Mouse (Mus musculus) forebrain, embryonic 10.5 days (tissue): Measurements from ENCODE around the gene Far2. TPM values are rescaled to one million over a fixed set of nuclear protein-coding genes. Genes with fewer than 3 reads are reported as not detected.
A peak's percentile ranks its signal among the peaks of the same experiment; 100 is the strongest.
"Not testable (repeated sequence)": the region's sequence is repeated elsewhere in the genome, so short reads cannot be mapped to it uniquely, and the experiment has no call there.

Experiments
- DNase-seq: peaks from one replicate; pipeline ENCODE4 v3.0.0-alpha.2; 2017; ENCODE audit warnings: low spot score; ENCODE audit errors: extremely low spot score
- H3K27ac ChIP-seq: fragments of 300-500 bp; sonication (generic); 2 replicates; pipeline ENCODE4 v1.5.1; 2016; ENCODE audit warnings: mild to moderate bottlenecking
- H3K27me3 ChIP-seq: fragments of 300-500 bp; sonication (generic); 2 replicates; pipeline ENCODE4 v1.6.1; 2016; ENCODE audit warnings: mild to moderate bottlenecking; ENCODE audit not compliant: poor library complexity, severe bottlenecking
- H3K36me3 ChIP-seq: fragments of 300-500 bp; sonication (generic); replicated peaks from 2 replicates; pipeline ENCODE4 v1.6.1; 2016; ENCODE audit warnings: mild to moderate bottlenecking, moderate library complexity
- H3K4me1 ChIP-seq: fragments of 300-500 bp; sonication (generic); 2 replicates; pipeline ENCODE4 v1.6.1; 2016
- H3K4me3 ChIP-seq: fragments of 300-500 bp; sonication (generic); 2 replicates; pipeline ENCODE4 v1.5.1; 2016; ENCODE audit warnings: mild to moderate bottlenecking, moderate library complexity
- H3K9me3 ChIP-seq: fragments of 300-500 bp; sonication (generic); 2 replicates; pipeline ENCODE4 v1.6.1; 2016; ENCODE audit warnings: mild to moderate bottlenecking, moderate library complexity
- WGBS: fragments of 180-500 bp; shearing (Covaris S2); methylation state at CpG from one replicate; pipeline ENCODE4 v1.1.7; 2016; 5-methylcytosine and 5-hydroxymethylcytosine counted together
- polyA plus RNA-seq: library from polyadenylated mRNA; unstranded; fragments of >200 nt; fragmentation: Nextera tagmentation; extraction: Ambion mirVana; gene quantifications from 2 replicates; pipeline ENCODE4 v1.2.1, GENCODE M21; 2016

The Far2 gene
- polyA plus RNA-seq, 1 experiment from 2014 or later = 1.9 TPM

- H3K4me1 ChIP-seq = peaks cover 18% of the 10 kb centered on the region
- no peak overlapping the region for H3K4me3 ChIP-seq
- no peaks in the 10 kb centered on the region for H3K9me3 ChIP-seq
- no peak for DNase-seq
- no peaks in the 10 kb centered on the region for H3K27me3 ChIP-seq
- H3K36me3 ChIP-seq = no peaks in the 10 kb centered on the region
- no peak overlapping the region for H3K27ac ChIP-seq
These were observed 86.5 kb downstream of the Far2 start for GRCm38 (mm10) chr6:148133536-148133935.

GRCm38 (mm10) chr6:148135769-148136382 is 88.8 kb downstream of the Far2 start:
- Histone ChIP-seq H3K4me3 (no peak overlapping the region), H3K27ac (no peak overlapping the region), H3K27me3 (no peaks in the 10 kb centered on the region), H3K36me3 (no peaks in the 10 kb centered on the region), H3K9me3 (no peaks in the 10 kb centered on the region), H3K4me1 (peaks cover 18% of the 10 kb centered on the region)
- 28% methylated on average over 9 of the region's 9 CpGs for WGBS
- peak; percentile 63 for DNase-seq

- no peak overlapping the region for H3K4me3 ChIP-seq
- H3K4me1 ChIP-seq = no peaks in the 10 kb centered on the region
- H3K27ac ChIP-seq = no peak overlapping the region
- H3K9me3 ChIP-seq = 0 out of 2 replicates have a peak, but pooled peaks cover 4% of the 10 kb centered on the region
- no peak for DNase-seq
- WGBS = 89% methylated on average over 6 of the region's 6 CpGs
- H3K27me3 ChIP-seq = no peaks in the 10 kb centered on the region
- no peaks in the 10 kb centered on the region for H3K36me3 ChIP-seq
These were observed 92.4 kb downstream of the Far2 start for GRCm38 (mm10) chr6:148139288-148139995.

- 0 out of 2 replicates have a peak, but pooled peaks cover 4% of the 10 kb centered on the region for H3K9me3 ChIP-seq
- 83% methylated on average over 5 of the region's 5 CpGs for WGBS
- H3K4me1 ChIP-seq = no peaks in the 10 kb centered on the region
- H3K27ac ChIP-seq = no peak overlapping the region
- H3K27me3 ChIP-seq = no peaks in the 10 kb centered on the region
- H3K36me3 ChIP-seq = no peaks in the 10 kb centered on the region
- DNase-seq = no peak
- H3K4me3 ChIP-seq = no peak overlapping the region
These were observed 94.8 kb downstream of the Far2 start for GRCm38 (mm10) chr6:148141874-148142273.

GRCm38 (mm10) chr6:148142421-148142820 is 95.4 kb downstream of the Far2 start:
- Histone ChIP-seq H3K9me3 (0 out of 2 replicates have a peak, but pooled peaks cover 4% of the 10 kb centered on the region), H3K4me1 (no peaks in the 10 kb centered on the region), H3K36me3 (no peaks in the 10 kb centered on the region), H3K27me3 (no peaks in the 10 kb centered on the region), H3K27ac (no peak overlapping the region), H3K4me3 (no peak overlapping the region)
- WGBS = 89% methylated on average over 1 of the region's 1 CpGs
- no peak for DNase-seq

GRCm38 (mm10) chr6:148152305-148152704 is 105.2 kb downstream of the Far2 start:
- not testable (repeated sequence) for H3K36me3 ChIP-seq, H3K27ac ChIP-seq, DNase-seq, H3K9me3 ChIP-seq, H3K27me3 ChIP-seq, H3K4me1 ChIP-seq, H3K4me3 ChIP-seq
- 59% methylated on average over 4 of the region's 4 CpGs for WGBS

GRCm38 (mm10) chr6:148172904-148173303 is 125.8 kb downstream of the Far2 start:
- no peak overlapping the region for H3K27ac ChIP-seq
- WGBS = 92% methylated on average over 3 of the region's 3 CpGs
- no peaks in the 10 kb centered on the region for H3K4me1 ChIP-seq
- no peaks in the 10 kb centered on the region for H3K36me3 ChIP-seq
- H3K4me3 ChIP-seq = no peak overlapping the region
- peaks cover 3% of the 10 kb centered on the region; the same call in 1 of the 2 replicates for H3K9me3 ChIP-seq
- no peaks in the 10 kb centered on the region for H3K27me3 ChIP-seq
- no peak for DNase-seq

- no peaks in the 10 kb centered on the region for H3K27me3 ChIP-seq
- WGBS = 91% methylated on average over 1 of the region's 1 CpGs
- no peaks in the 10 kb centered on the region for H3K4me1 ChIP-seq
- H3K36me3 ChIP-seq = peaks cover 98% of the 10 kb centered on the region
- H3K9me3 ChIP-seq = no peaks in the 10 kb centered on the region
- DNase-seq = no peak
- no peak overlapping the region for H3K4me3 ChIP-seq
- H3K27ac ChIP-seq = no peak overlapping the region
These were observed 138.6 kb downstream of the Far2 start for GRCm38 (mm10) chr6:148185694-148186093.

GRCm38 (mm10) chr6:148193972-148194701 is 147.1 kb downstream of the Far2 start:
- peaks cover 90% of the 10 kb centered on the region for H3K36me3 ChIP-seq
- H3K4me3 ChIP-seq = no peak overlapping the region
- 93% methylated on average over 6 of the region's 6 CpGs for WGBS
- H3K4me1 ChIP-seq = no peaks in the 10 kb centered on the region
- DNase-seq = no peak
- H3K27ac ChIP-seq = no peak overlapping the region
- no peaks in the 10 kb centered on the region for H3K27me3 ChIP-seq
- no peaks in the 10 kb centered on the region for H3K9me3 ChIP-seq

- Histone ChIP-seq H3K9me3 (no peaks in the 10 kb centered on the region), H3K4me1 (no peaks in the 10 kb centered on the region), H3K36me3 (peaks cover 92% of the 10 kb centered on the region), H3K27me3 (no peaks in the 10 kb centered on the region), H3K27ac (no peak overlapping the region), H3K4me3 (no peak overlapping the region)
- 87% methylated on average over 2 of the region's 2 CpGs for WGBS
- no peak for DNase-seq
These were observed 152.1 kb downstream of the Far2 start for GRCm38 (mm10) chr6:148199177-148199576.

- no peaks in the 10 kb centered on the region for H3K27me3 ChIP-seq
- H3K9me3 ChIP-seq = no peaks in the 10 kb centered on the region
- no peak overlapping the region for H3K27ac ChIP-seq
- H3K4me3 ChIP-seq = no peak overlapping the region
- DNase-seq = no peak
- H3K4me1 ChIP-seq = no peaks in the 10 kb centered on the region
- H3K36me3 ChIP-seq = peaks cover 92% of the 10 kb centered on the region
- WGBS = 97% methylated on average over 3 of the region's 3 CpGs
These were observed 152.7 kb downstream of the Far2 start for GRCm38 (mm10) chr6:148199729-148200128.

GRCm38 (mm10) chr6:148205134-148205533 is 158.1 kb downstream of the Far2 start:
- H3K36me3 ChIP-seq = peaks cover 56% of the 10 kb centered on the region
- H3K9me3 ChIP-seq = no peaks in the 10 kb centered on the region
- no peak overlapping the region for H3K27ac ChIP-seq
- WGBS = 100% methylated on average over 1 of the region's 1 CpGs
- DNase-seq = no peak
- no peak overlapping the region for H3K4me3 ChIP-seq
- H3K27me3 ChIP-seq = no peaks in the 10 kb centered on the region
- peaks cover under 1% of the 10 kb centered on the region; the same call in 1 of the 2 replicates for H3K4me1 ChIP-seq

- WGBS = 79% methylated on average over 1 of the region's 1 CpGs
- H3K4me3 ChIP-seq = no peak overlapping the region
- H3K27me3 ChIP-seq = no peaks in the 10 kb centered on the region
- H3K27ac ChIP-seq = no peak overlapping the region
- H3K4me1 ChIP-seq = peaks cover 11% of the 10 kb centered on the region
- H3K9me3 ChIP-seq = no peaks in the 10 kb centered on the region
- no peak for DNase-seq
- peaks cover 35% of the 10 kb centered on the region for H3K36me3 ChIP-seq
These were observed 160.5 kb downstream of the Far2 start for GRCm38 (mm10) chr6:148207522-148207921.
